Mouse (Mus musculus): ENCODE data around the gene Gtsf2.

DNA sequence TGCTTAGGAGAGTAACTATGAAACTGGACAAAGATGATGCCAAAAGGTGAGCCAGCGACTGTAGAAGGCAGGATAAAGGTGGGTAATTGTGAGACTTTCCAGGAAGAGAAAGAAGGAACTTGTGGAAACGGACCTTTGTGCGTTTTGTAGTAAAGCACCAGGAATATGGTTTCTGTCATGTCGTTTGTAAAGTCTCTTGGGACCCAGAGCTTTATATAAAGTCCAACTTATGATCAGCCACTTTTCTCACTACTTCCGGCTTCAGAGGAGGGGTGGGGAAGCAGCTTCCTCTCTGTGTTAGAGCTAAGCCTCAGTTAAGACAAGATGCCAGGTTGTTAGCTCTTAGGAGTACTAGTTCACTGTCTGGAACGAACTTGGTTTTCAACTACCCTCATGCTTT, 6.2 kb upstream of the Gtsf2 start:
- TF ChIP-seq POLR2A (IDR thresholded peaks at IDR 0.05; ENCODE audit: borderline replicate concordance, extremely low read depth, insufficient read depth, insufficient read length, poor library complexity, severe bottlenecking) (no peak), CTCF (IDR thresholded peaks at IDR 0.05; ENCODE audit: borderline replicate concordance, extremely low read depth, insufficient read depth, insufficient read length) (no peak)

Measured in brain, embryonic 14.5 days (tissue).